Mouse (Mus musculus) neural tube, embryonic 13.5 days (tissue): ENCODE data around the gene Ankrd33b. TPM values are rescaled to one million over a fixed set of nuclear protein-coding genes. Genes with fewer than 3 reads are reported as not detected.

Source experiments
- ATAC-seq: fragments of 200-750 bp; cut with Nextera tagmentation; 2 replicates; pipeline ENCODE4 v1.8.0; 2017; ENCODE audit warnings: low read depth, mild to moderate bottlenecking, moderate TSS enrichment, moderate library complexity
- H3K27ac ChIP-seq: fragments of 300-500 bp; sonication (generic); replicated peaks from 2 replicates; pipeline ENCODE4 v1.5.1; 2015; ENCODE audit warnings: moderate library complexity, mild to moderate bottlenecking, inconsistent platforms
- H3K27me3 ChIP-seq: fragments of 300-500 bp; sonication (generic); 2 replicates; pipeline ENCODE4 v1.6.1; 2015; ENCODE audit warnings: mild to moderate bottlenecking, inconsistent platforms
- H3K36me3 ChIP-seq: fragments of 300-500 bp; sonication (generic); 2 replicates; pipeline ENCODE4 v1.6.1; 2015; ENCODE audit warnings: mild to moderate bottlenecking, inconsistent platforms
- H3K4me1 ChIP-seq: fragments of 300-500 bp; sonication (generic); replicated peaks from 2 replicates; pipeline ENCODE4 v1.6.1; 2015; ENCODE audit warnings: inconsistent platforms
- H3K4me2 ChIP-seq: fragments of 300-500 bp; sonication (generic); 2 replicates; pipeline ENCODE4 v1.6.1; 2015; ENCODE audit warnings: inconsistent platforms, mild to moderate bottlenecking, moderate library complexity
- H3K4me3 ChIP-seq: fragments of 300-500 bp; sonication (generic); 2 replicates; pipeline ENCODE4 v1.5.1; 2015; ENCODE audit warnings: mild to moderate bottlenecking, inconsistent platforms
- H3K9ac ChIP-seq: fragments of 300-500 bp; sonication (generic); 2 replicates; pipeline ENCODE4 v1.6.1; 2015; ENCODE audit warnings: moderate library complexity, mild to moderate bottlenecking, inconsistent platforms
- H3K9me3 ChIP-seq: fragments of 300-500 bp; sonication (generic); 2 replicates; pipeline ENCODE4 v1.6.1; 2016; ENCODE audit warnings: inconsistent platforms
- WGBS: fragments of 180-500 bp; shearing (Covaris S2); methylation state at CpG from one replicate; pipeline ENCODE4 v1.1.7; 2015; 5-methylcytosine and 5-hydroxymethylcytosine counted together
- polyA plus RNA-seq: library from polyadenylated mRNA; unstranded; fragments of >200 nt; fragmentation: Nextera tagmentation; extraction: Ambion mirVana; gene quantifications from 2 replicates; pipeline ENCODE4 v1.2.1, GENCODE M21; 2015

Ankrd33b gene
- polyA plus RNA-seq, 1 experiment from 2014 or later: 0.99 TPM

- peaks cover 8% of the 10 kb centered on the region; the same call in 1 of the 2 replicates for H3K4me1 ChIP-seq
- no peak for ATAC-seq
- H3K27ac ChIP-seq: no peak overlapping the region
- no peak overlapping the region for H3K4me2 ChIP-seq
- H3K4me3 ChIP-seq: no peak overlapping the region
- WGBS: 88% methylated on average over 7 of the region's 7 CpGs
- no peaks in the 10 kb centered on the region for H3K9me3 ChIP-seq
- no peak overlapping the region for H3K9ac ChIP-seq
- H3K36me3 ChIP-seq: no peaks in the 10 kb centered on the region
- H3K27me3 ChIP-seq: no peaks in the 10 kb centered on the region
Measured at GRCm38 (mm10) chr15:31332541-31333163, 34.9 kb downstream of the Ankrd33b start.

GRCm38 (mm10) chr15:31331742-31332141 is 35.8 kb downstream of the Ankrd33b start:
- no peak for ATAC-seq
- Histone ChIP-seq H3K27me3 (no peaks in the 10 kb centered on the region), H3K9me3 (no peaks in the 10 kb centered on the region), H3K4me3 (no peak overlapping the region), H3K9ac (no peak overlapping the region), H3K4me2 (no peak overlapping the region), H3K36me3 (no peaks in the 10 kb centered on the region), H3K27ac (no peak overlapping the region), H3K4me1 (peaks cover 8% of the 10 kb centered on the region; the same call in 1 of the 2 replicates)
- 80% methylated on average over 4 of the region's 4 CpGs for WGBS

GRCm38 (mm10) chr15:31328082-31328614 is 39.4 kb downstream of the Ankrd33b start:
- Histone ChIP-seq H3K27me3 (no peaks in the 10 kb centered on the region), H3K27ac (no peak overlapping the region), H3K9me3 (no peaks in the 10 kb centered on the region), H3K4me3 (no peak overlapping the region), H3K4me2 (no peak overlapping the region), H3K9ac (no peak overlapping the region), H3K4me1 (peaks cover 8% of the 10 kb centered on the region; the same call in 1 of the 2 replicates), H3K36me3 (no peaks in the 10 kb centered on the region)
- no peak for ATAC-seq
- WGBS: 84% methylated on average over 9 of the region's 9 CpGs

- Histone ChIP-seq H3K9me3 (no peaks in the 10 kb centered on the region), H3K36me3 (no peaks in the 10 kb centered on the region), H3K9ac (no peak overlapping the region), H3K27me3 (no peaks in the 10 kb centered on the region), H3K4me3 (no peak overlapping the region), H3K4me2 (no peak overlapping the region), H3K27ac (no peak overlapping the region), H3K4me1 (peaks cover 8% of the 10 kb centered on the region; the same call in 1 of the 2 replicates)
- ATAC-seq: no peak
- 93% methylated on average over 12 of the region's 12 CpGs for WGBS
Measured at GRCm38 (mm10) chr15:31325660-31326354, 41.7 kb downstream of the Ankrd33b start.

- Histone ChIP-seq H3K9ac (no peak overlapping the region), H3K4me2 (no peak overlapping the region), H3K9me3 (no peaks in the 10 kb centered on the region), H3K27ac (no peak overlapping the region; the same call in 1 of the 2 replicates), H3K27me3 (no peaks in the 10 kb centered on the region), H3K4me3 (no peak overlapping the region), H3K36me3 (no peaks in the 10 kb centered on the region), H3K4me1 (peaks cover 8% of the 10 kb centered on the region; the same call in 1 of the 2 replicates)
- WGBS: 76% methylated on average over 13 of the region's 13 CpGs
- ATAC-seq: no peak
Measured at GRCm38 (mm10) chr15:31324551-31324950, 43.0 kb downstream of the Ankrd33b start.

GRCm38 (mm10) chr15:31323684-31324083 is 43.8 kb downstream of the Ankrd33b start:
- ATAC-seq: no peak
- Histone ChIP-seq H3K9ac (no peak overlapping the region), H3K27ac (no peak overlapping the region), H3K27me3 (no peaks in the 10 kb centered on the region), H3K4me3 (no peak overlapping the region), H3K4me2 (no peak overlapping the region), H3K9me3 (no peaks in the 10 kb centered on the region), H3K4me1 (0 out of 2 replicates have a peak, but pooled peaks cover 9% of the 10 kb centered on the region), H3K36me3 (no peaks in the 10 kb centered on the region)
- WGBS: 79% methylated on average over 4 of the region's 4 CpGs

GRCm38 (mm10) chr15:31320598-31321377 is 46.7 kb downstream of the Ankrd33b start:
- Histone ChIP-seq H3K4me1 (peaks cover 22% of the 10 kb centered on the region; the same call in 1 of the 2 replicates), H3K9me3 (no peaks in the 10 kb centered on the region), H3K9ac (no peak overlapping the region), H3K27me3 (no peaks in the 10 kb centered on the region), H3K36me3 (no peaks in the 10 kb centered on the region), H3K4me3 (no peak overlapping the region), H3K4me2 (no peak overlapping the region), H3K27ac (no peak overlapping the region)
- ATAC-seq: no peak
- 63% methylated on average over 12 of the region's 12 CpGs for WGBS

GRCm38 (mm10) chr15:31319046-31319445 is 48.5 kb downstream of the Ankrd33b start:
- no peak overlapping the region for H3K4me2 ChIP-seq
- 49% methylated on average over 4 of the region's 4 CpGs for WGBS
- peaks cover 22% of the 10 kb centered on the region; the same call in 1 of the 2 replicates for H3K4me1 ChIP-seq
- 0 out of 2 replicates have a peak overlapping the region, but pooled peaks have one; percentile 38 for H3K27ac ChIP-seq
- no peaks in the 10 kb centered on the region for H3K9me3 ChIP-seq
- H3K36me3 ChIP-seq: no peaks in the 10 kb centered on the region
- no peaks in the 10 kb centered on the region for H3K27me3 ChIP-seq
- no peak for ATAC-seq
- H3K9ac ChIP-seq: no peak overlapping the region
- H3K4me3 ChIP-seq: no peak overlapping the region

GRCm38 (mm10) chr15:31318158-31318955 is 49.2 kb downstream of the Ankrd33b start:
- Histone ChIP-seq H3K4me2 (no peak overlapping the region), H3K4me1 (peaks cover 22% of the 10 kb centered on the region; the same call in 1 of the 2 replicates), H3K27ac (peak overlapping the region; percentile 38; the same call in 1 of the 2 replicates), H3K9ac (no peak overlapping the region), H3K9me3 (no peaks in the 10 kb centered on the region), H3K27me3 (no peaks in the 10 kb centered on the region), H3K36me3 (no peaks in the 10 kb centered on the region), H3K4me3 (no peak overlapping the region)
- ATAC-seq: no peak
- 42% methylated on average over 6 of the region's 6 CpGs for WGBS

- no peak for ATAC-seq
- Histone ChIP-seq H3K27ac (peak overlapping the region; percentile 62), H3K4me3 (no peak overlapping the region), H3K9ac (no peak overlapping the region), H3K4me2 (no peak overlapping the region), H3K9me3 (no peaks in the 10 kb centered on the region), H3K4me1 (peaks cover 22% of the 10 kb centered on the region; the same call in 1 of the 2 replicates), H3K36me3 (no peaks in the 10 kb centered on the region), H3K27me3 (no peaks in the 10 kb centered on the region)
- WGBS: 92% methylated on average over 3 of the region's 3 CpGs
Measured at GRCm38 (mm10) chr15:31317056-31317805, 50.3 kb downstream of the Ankrd33b start.
